Mouse (Mus musculus): Measurements from ENCODE around the gene Pigb.

The Pigb gene

DNA sequence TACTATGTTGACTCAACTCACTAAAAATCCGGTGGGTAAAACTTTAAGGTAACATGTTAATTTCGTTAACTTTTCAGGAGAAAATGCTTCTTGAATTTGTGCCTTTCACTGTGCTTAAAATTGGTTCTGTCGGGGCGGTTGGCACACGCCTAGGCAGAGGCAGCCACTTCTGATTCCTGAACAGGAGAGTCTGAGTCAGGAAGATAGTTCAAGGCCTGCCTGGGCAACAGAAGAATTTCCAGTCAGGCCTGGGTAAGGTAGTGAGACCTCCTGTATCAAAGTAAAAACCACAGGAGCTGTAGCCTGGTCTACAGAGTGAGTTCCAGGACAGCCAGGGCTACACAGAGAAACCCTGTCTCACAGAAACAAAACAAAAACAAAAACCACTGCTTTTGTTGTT, 47.6 kb downstream of the Pigb start:
- no peak for DNase-seq (ENCODE audit: low read depth, low spot score)

DNA sequence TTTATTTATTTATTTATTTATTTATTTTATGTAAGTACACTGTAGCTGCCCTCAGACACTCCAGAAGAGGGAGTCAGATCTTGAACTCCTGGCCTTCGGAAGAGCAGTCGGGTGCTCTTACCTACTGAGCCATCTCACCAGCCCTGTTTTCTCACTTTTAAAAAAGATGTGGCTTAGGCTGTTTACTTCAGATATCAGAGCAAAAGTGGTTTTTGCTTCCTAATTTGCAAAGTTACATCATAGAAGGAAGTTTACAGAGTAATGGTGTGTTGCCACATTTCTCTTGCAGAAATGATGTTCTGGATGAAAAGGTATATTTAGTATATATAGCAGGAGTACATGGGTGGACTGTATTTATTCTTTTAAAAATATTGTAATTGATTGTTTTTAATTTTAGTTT, 48.8 kb downstream of the Pigb start:
- DNase-seq (ENCODE audit: low read depth, low spot score): no peak

DNA sequence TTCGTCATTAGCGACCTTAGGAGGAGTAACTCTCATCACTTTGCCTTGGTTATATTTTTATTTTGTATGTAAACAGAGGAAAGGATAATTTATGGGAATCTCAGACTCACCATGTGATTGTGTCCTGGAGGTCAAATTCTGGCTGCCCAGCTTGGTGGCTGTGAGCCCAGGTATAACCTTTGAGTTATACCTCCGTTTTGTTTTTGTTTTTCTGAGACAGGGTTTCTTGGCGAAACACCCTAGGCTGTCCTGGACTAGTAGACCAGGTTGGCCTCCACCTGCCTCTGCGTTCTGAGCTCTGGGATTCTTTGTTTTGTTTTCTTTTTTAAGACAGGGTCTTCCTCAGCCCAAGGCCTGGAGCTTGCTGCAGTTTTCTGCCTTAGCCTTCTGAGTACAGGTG, 51.5 kb downstream of the Pigb start:
- no peak for DNase-seq (ENCODE audit: low read depth, low spot score)

DNA sequence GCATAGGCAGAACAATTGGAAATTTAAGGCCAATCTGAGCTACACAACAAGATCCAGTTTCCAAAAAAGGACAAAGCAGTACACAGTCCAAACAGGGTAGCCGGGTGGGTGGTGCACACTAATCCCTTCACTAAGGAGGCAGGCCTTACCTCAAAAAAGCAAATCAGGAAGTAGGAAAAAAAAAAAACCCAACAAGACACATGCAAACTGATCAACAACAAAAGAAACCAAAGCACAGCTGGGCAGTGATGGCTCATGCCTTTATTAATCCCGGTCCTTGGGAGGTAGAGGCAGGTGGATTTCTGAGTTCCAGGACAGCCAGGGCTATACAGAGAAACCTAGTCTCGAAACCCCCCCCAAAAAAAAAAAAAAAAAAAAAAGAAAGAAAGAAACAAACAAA, 52.5 kb downstream of the Pigb start:
- no peak for DNase-seq (ENCODE audit: low read depth, low spot score)

DNA sequence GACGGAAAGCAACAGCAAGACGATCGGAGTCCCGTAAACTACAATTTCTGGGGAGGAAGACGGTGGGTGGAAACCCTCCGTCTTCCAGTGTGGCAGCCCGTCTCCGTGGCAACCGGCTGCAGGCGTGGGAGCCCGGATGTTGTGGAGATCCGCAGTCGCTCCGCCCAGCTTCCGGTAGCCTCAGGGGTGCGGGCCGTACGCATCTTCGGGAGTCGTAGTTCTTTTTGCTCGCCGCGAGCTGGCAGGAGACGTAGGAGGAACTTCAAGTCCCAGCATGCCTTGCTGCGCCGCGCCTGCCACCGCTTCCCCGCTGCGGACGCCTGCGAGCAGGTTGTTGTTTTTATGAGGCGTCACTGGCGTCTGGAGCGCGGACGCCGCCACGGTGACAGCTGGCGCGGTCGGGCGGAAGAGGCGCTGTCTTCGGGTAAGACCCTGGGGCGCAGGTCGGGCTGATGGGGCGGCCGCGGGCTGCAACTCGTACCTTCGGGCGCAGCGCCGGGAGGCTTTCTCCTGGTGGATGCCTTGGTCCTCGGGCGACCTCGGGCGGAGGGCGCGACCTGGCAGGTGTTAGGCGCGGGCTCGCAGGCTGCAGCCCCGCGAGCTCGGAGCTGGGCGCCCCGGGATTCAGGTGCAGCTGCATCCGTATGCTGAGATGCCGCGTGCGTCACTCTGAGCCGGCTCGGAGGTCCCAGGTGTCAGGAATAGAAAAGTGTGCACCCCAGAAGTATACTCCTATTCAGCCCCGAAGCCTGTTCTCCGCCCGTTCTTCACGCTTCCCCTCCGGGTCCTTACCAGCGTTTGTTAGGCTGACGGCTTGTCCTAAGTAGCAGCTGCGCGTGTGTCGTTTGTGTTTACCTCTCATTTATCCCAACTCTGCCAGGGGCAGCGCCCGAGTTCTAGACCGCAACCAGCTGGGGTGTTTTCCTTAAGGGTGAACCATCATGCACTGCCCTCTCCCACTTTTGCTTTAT, 54.6 kb downstream of the Pigb start, which contains the start of the genes Ccpg1os and Ccpg1:
Ccpg1os (minus strand) TSS at position 133 of the 971 bp plus-strand sequence.
Ccpg1 (plus strand) TSS at position 180 of the 971 bp plus-strand sequence.
- DNase-seq (ENCODE audit: low read depth, low spot score): peak; percentile 95

DNA sequence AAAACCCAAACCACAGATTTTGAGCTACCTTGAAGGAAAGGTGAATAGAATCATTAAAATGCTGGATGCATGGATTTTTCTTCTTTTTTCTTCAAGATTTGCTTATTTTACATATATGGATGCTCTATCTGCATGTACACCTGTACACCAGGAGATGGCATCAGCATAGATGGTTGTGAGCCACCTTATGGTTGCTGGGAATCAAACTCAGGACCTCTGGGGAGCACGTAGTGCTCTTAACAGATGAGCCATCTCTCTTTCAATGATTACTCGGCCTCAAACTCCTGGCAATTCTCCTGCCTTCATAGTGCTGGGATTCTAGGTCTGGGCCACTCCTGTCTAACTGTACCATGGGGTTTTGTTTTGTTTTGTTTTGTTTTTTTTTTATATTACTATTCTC, 57.1 kb downstream of the Pigb start:
- DNase-seq (ENCODE audit: low read depth, low spot score): no peak

DNA sequence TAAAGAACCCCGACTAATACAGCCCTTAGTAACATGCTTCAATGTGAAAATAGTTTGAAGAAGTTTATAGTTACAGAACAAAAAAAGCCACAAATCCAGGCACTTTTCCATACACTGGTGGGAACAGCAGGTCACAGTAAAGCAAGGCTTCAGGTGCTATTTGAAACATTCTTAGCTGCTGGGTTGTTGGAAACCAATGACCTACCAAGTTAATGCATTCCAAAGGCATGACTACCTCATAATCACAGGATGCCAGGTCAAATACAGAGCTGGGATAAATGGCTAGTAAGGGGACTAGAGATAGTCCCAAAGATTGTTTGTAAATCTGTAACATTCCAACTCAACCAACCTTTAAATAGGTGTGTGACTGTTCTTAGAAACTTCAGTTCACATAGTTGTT, 64.9 kb downstream of the Pigb start:
- no peak for DNase-seq (ENCODE audit: low read depth, low spot score)

DNA sequence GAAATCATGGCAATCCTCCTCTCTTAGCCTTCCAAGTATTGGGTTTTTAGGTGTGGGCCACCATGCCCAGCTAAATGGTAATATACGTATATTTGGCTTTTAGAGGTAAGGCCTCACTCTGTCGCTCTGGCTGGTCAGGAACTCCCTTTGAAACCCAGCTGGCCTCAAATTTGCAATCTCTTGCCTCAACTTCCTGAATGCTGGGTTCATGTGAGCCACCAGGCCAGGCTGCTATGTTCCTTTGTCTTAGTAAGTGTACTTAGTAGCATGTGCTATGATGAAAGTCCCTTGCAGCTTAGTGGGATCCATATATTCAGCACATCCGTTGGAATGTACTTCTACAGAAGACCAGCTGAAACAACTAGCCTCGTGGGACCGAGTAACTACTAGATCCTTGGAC, 65.4 kb downstream of the Pigb start:
- DNase-seq (ENCODE audit: low read depth, low spot score): no peak

DNA sequence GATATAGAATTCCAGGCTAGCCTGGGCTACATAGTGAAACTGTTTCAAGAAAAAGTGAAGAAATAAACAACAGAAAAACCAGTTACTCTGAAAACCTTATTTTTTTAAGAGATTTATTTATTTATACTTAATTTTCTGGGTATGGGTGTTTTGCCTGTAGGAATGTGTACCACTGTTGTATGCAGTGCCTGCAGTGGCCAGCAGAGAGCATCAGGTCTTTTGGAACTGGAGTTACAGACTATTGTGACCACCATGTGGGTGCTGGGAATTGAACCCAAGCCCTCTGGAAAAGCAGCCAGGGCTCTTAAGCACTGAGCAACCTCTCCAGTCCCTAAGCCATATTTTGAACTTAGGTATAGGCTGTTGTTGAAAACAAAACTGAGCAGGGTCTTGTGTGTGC, 67.2 kb downstream of the Pigb start:
- DNase-seq (ENCODE audit: low read depth, low spot score): no peak

DNA sequence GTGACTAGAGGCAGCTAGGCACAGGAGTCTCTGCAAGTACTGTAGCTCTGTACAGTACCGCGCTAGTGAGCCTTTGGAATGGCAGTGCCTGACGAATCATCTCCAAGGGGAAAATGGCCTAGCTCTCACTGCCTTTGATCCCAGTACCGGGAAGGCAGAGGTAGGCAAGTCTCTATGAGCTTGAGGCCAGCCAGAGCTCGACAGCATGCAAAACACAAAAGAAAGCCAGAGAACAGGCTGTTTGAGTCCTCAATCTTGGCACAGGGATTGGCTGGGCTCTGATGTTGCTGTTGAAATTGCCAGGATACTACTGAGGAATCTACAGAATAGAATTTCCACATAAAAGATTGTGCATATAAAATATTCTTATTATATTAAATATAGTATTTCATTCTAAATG, 67.7 kb downstream of the Pigb start:
- DNase-seq (ENCODE audit: low read depth, low spot score): no peak

DNA sequence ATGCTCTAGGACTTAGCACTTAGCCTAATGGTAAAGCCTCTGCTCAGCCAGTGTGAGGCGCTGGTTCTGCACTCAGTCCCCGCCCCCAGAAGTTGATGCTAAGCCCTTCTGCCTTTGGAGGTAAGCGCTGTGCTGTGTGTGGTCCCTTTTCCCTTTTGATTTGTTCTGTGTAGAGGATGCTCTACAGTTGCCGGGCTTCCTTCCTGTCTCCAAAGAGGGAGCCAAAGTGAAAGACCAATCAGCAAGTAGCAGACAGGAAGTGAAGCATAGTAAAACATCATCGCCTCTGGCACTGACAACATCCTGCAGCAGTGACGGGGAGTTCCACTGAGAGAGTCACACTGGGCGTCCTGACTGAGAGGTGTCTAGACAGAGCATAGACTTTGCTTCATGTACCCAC, 70.3 kb downstream of the Pigb start:
- no peak for DNase-seq (ENCODE audit: low read depth, low spot score)

DNA sequence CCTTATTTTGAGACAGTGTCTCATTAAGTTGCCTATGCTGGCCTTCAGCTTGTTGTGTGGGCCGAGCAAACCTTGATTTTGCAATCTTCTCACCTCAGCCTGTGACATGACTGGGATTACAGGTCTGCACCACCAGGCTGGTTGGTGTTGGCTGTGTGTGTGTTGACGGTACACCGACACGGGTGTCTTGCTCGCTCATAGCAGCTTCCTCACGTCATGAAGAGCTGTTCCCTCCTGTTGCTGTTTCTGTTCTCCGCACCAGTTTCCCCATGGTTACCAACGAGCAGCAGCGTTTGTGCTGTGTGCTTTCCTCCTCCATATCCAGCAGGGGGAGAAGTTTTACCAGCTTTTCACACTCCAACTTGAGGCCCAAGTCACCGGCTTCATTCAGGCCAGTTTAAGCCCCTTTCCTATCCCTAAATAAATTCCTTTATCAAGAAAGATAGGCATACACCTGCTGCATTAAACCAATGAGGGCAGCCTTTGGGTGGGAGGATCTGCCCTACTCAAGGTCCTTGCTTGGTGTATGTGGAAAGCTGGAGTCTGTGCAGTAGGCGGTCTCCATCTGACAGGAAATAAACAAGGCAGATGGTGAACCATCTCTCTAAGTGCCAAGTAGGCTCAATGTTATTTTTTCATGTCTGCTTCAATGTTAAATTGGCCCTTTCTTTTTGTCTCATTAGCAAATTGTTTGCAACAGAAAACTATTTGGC, 71.7 kb downstream of the Pigb start:
- peak; percentile 70 for DNase-seq (ENCODE audit: low read depth, low spot score)

DNA sequence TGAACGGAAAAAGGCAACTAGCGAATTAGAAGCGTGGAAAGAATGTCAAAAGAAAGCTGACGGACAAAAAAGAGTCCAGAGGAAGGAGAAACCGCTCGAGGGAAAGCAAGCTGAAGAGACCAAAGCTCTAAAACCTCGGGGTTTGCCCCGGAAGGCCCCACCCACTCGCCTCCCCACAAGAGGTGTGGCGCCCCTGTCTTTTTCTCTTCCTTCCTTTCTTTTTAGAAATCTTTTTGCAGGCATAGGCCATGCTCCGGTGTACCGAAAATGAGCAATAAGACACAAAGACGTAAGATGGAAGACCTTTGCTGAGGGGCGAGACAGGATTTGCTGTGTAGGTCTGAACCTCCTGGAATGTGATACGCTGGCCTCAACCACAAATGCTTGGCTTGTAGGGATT, 78.2 kb downstream of the Pigb start:
- no peak for DNase-seq (ENCODE audit: low read depth, low spot score)

DNA sequence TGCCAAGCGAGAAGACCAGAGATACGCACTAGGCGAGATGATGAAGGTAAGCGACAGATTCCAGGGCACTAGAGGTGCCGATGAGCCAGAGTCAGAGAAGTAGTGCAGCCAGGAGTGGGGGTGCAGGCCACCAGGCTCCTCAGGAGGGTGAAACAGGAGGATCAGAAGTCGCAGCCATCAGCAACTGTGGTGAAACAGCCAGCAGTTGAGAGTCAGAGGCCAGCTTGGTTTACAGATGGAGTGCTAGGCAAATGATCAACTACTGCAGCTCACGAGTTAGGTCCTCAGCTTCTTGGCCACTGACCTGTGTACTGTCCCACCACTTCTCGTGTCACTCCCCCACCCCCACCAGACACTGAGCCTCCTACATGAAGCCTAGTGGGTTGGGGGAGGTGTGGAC, 78.8 kb downstream of the Pigb start:
- no peak for DNase-seq (ENCODE audit: low read depth, low spot score)

DNA sequence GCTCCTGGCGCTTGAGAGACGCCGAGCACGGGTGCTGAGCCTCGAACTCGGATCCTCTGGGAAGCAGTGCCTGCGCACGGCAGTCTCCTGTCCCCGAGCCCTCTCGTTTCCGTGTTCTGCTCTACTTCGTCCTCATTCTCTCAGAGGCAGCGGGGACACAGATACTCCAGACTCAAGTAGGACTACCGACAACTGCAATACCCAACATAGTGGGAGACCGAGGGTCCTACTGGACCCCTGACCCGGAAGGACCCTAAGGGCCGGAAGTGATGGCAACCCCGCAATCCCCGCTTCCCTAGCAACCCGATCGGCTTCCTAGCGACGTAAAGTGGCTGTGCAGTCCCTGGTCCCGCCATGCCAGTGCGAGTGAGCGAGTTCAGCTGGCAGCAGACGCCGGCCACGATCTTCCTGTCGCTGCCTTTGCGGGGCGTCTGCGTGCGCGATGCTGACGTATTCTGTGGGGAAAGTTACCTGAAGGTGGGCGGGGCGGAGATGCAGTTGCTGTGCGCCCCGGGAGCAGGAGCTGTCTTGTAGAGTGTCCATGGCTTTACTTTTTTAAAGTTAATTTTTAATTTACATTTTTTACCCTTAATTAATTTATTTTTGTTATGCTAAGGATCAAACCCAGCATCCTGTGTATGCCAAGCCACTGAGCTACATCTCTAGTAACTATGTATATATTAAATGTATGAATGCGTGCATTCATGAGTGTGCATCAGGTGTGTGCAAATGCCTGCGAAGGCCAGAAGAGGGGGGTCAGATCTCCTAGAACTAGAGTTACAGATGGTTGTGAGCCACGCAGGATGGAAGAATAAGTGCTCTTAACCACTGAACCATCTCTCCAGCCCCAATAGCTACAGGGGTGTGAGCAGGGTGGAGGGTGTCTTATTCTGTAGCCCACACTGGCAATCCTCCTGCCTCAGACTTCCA, 81.4 kb downstream of the Pigb start, which contains the start of the genes Dyx1c1 and Gm44503:
Dyx1c1 (plus strand) TSS at position 265 of the 930 bp plus-strand sequence.
Gm44503 (plus strand) TSS at position 332 of the 930 bp plus-strand sequence.
- peak; percentile 72 for DNase-seq (ENCODE audit: low read depth, low spot score)
